Mouse (Mus musculus) stomach, postnatal 0 days (tissue): ENCODE data around the gene Ace3. TPM values are rescaled to one million over a fixed set of nuclear protein-coding genes. Genes with fewer than 3 reads are reported as not detected.
A peak's percentile ranks its signal among the peaks of the same experiment; 100 is the strongest.

Experiments
- ATAC-seq: fragments of 200-750 bp; cut with Nextera tagmentation; 2 replicates; pipeline ENCODE4 v1.8.0; 2017; ENCODE audit not compliant: low FRiP score, low TSS enrichment
- DNase-seq: peaks from one replicate; pipeline ENCODE4 v3.0.0-alpha.2; 2016; ENCODE audit warnings: low spot score
- H3K27ac ChIP-seq: fragments of 300-500 bp; sonication (generic); replicated peaks from 2 replicates; pipeline ENCODE4 v1.5.1; 2014; ENCODE audit warnings: mild to moderate bottlenecking, control low read depth
- H3K27me3 ChIP-seq: fragments of 300-500 bp; sonication (generic); 2 replicates; pipeline ENCODE4 v1.6.1; 2014; ENCODE audit warnings: low read length; ENCODE audit not compliant: control insufficient read depth, insufficient read depth
- H3K36me3 ChIP-seq: fragments of 300-500 bp; sonication (generic); 2 replicates; pipeline ENCODE4 v1.6.1; 2014; ENCODE audit warnings: low read length, mixed read lengths; ENCODE audit not compliant: control insufficient read depth, insufficient read depth
- H3K4me1 ChIP-seq: fragments of 300-500 bp; sonication (generic); replicated peaks from 2 replicates; pipeline ENCODE4 v1.6.1; 2014; ENCODE audit warnings: antibody characterized with exemption; ENCODE audit not compliant: control insufficient read depth, insufficient read depth
- H3K4me2 ChIP-seq: fragments of 300-500 bp; sonication (generic); replicated peaks from 2 replicates; pipeline ENCODE4 v1.6.1; 2014; ENCODE audit warnings: low read depth, mild to moderate bottlenecking, control low read depth, moderate library complexity
- H3K4me3 ChIP-seq: fragments of 300-500 bp; sonication (generic); 2 replicates; pipeline ENCODE4 v1.5.1; 2014; ENCODE audit warnings: low read depth, low read length, control low read depth
- H3K9ac ChIP-seq: fragments of 300-500 bp; sonication (generic); 2 replicates; pipeline ENCODE4 v1.6.1; 2014; ENCODE audit warnings: mild to moderate bottlenecking, low read length, control low read depth, mixed read lengths
- H3K9me3 ChIP-seq: fragments of 300-500 bp; sonication (generic); 2 replicates; pipeline ENCODE4 v1.6.1; 2016; ENCODE audit warnings: low read length; ENCODE audit not compliant: control insufficient read depth
- CTCF ChIP-seq: IDR thresholded peaks from 2 replicates; pipeline ENCODE4 v1.5.1; 2016; ENCODE audit warnings: antibody characterized with exemption, low read depth, mild to moderate bottlenecking, moderate library complexity
- EP300 ChIP-seq: optimal IDR thresholded peaks from 2 replicates; pipeline ENCODE3; 2016; ENCODE audit warnings: antibody characterized with exemption
- WGBS: fragments of 180-500 bp; shearing (Covaris S2); extraction: QIAGEN DNeasy Blood & Tissue Kit; methylation state at CpG from one replicate; pipeline ENCODE4 v1.1.7; 2014; 5-methylcytosine and 5-hydroxymethylcytosine counted together
- polyA plus RNA-seq: library from polyadenylated mRNA; unstranded; fragments of >200 nt; fragmentation: Nextera tagmentation; extraction: Ambion mirVana; gene quantifications from 2 replicates; pipeline ENCODE4 v1.2.1, GENCODE M21; 2015

The Ace3 gene
- not detected in 2 replicates for polyA plus RNA-seq

GRCm38 (mm10) chr11:105994375-105994774 is at the start of gene Ace3:
Gene Ace3 (plus strand): TSS chr11:105994675.
- TF ChIP-seq CTCF = no peak
- no peak for TF ChIP-seq EP300
- Histone ChIP-seq H3K36me3 (no peaks in the 10 kb centered on the region), H3K27me3 (no peaks in the 10 kb centered on the region), H3K27ac (no peak within 1 kb of the TSS), H3K4me1 (no peaks in the 10 kb centered on the region), H3K4me2 (no peak within 1 kb of the TSS), H3K9ac (no peak within 1 kb of the TSS), H3K9me3 (no peaks in the 10 kb centered on the region), H3K4me3 (no peak within 1 kb of the TSS)
- DNase-seq (no peak), ATAC-seq (no peak)
- whole genome bisulfite sequencing = 97% methylated on average over 3 of the region's 3 CpGs

GRCm38 (mm10) chr11:105944770-105945672 is 49.5 kb upstream of the Ace3 start:
- WGBS = 52% methylated on average over 16 of the region's 16 CpGs
- Histone ChIP-seq H3K36me3 (no peaks in the 10 kb centered on the region), H3K27ac (peak overlapping the region; percentile 94), H3K9me3 (no peaks in the 10 kb centered on the region), H3K4me3 (peak overlapping the region; percentile 64), H3K4me1 (peaks cover 6% of the 10 kb centered on the region), H3K27me3 (no peaks in the 10 kb centered on the region), H3K4me2 (peak overlapping the region; percentile 95), H3K9ac (no peak overlapping the region)
- TF ChIP-seq CTCF = no peak
- no peak for TF ChIP-seq EP300
- DNase-seq = peak; percentile 36
- peak; percentile 55 for ATAC-seq

- H3K9me3 ChIP-seq = no peaks in the 10 kb centered on the region
- H3K4me1 ChIP-seq = peaks cover 6% of the 10 kb centered on the region
- no peak for TF ChIP-seq CTCF
- TF ChIP-seq EP300 = no peak
- H3K27me3 ChIP-seq = no peaks in the 10 kb centered on the region
- H3K27ac ChIP-seq = peak overlapping the region; percentile 71
- no peak overlapping the region for H3K4me3 ChIP-seq
- no peak overlapping the region for H3K9ac ChIP-seq
- H3K36me3 ChIP-seq = no peaks in the 10 kb centered on the region
- WGBS = 29% methylated on average over 11 of the region's 11 CpGs
- ATAC-seq (peak; percentile 18; the same call in 1 of the 2 replicates), DNase-seq (peak; percentile 48)
- no peak overlapping the region; the same call in 1 of the 2 replicates for H3K4me2 ChIP-seq
These were observed 47.8 kb upstream of the Ace3 start for GRCm38 (mm10) chr11:105946694-105947154.

- WGBS = 62% methylated on average over 2 of the region's 2 CpGs
- H3K27ac ChIP-seq = no peak overlapping the region
- no peak for DNase-seq
These were observed 46.2 kb upstream of the Ace3 start for GRCm38 (mm10) chr11:105948255-105948654.

GRCm38 (mm10) chr11:105950519-105950918 is 44.0 kb upstream of the Ace3 start:
- WGBS = 47% methylated on average over 4 of the region's 4 CpGs
- Histone ChIP-seq H3K9me3 (no peaks in the 10 kb centered on the region), H3K4me2 (no peak overlapping the region), H3K9ac (no peak overlapping the region), H3K4me1 (peaks cover 2% of the 10 kb centered on the region; the same call in 1 of the 2 replicates), H3K27ac (no peak overlapping the region), H3K36me3 (no peaks in the 10 kb centered on the region), H3K4me3 (no peak overlapping the region), H3K27me3 (no peaks in the 10 kb centered on the region)
- DNase-seq (peak; percentile 65), ATAC-seq (0 out of 2 replicates have a peak, but pooled peaks have one; percentile 63)
- TF ChIP-seq EP300 = no peak
- no peak for TF ChIP-seq CTCF

More at GRCm38 (mm10) chr11:105948255-105948654, 46.2 kb upstream of the Ace3 start:
- Histone ChIP-seq H3K9me3 (no peaks in the 10 kb centered on the region), H3K4me1 (peaks cover 6% of the 10 kb centered on the region), H3K27me3 (no peaks in the 10 kb centered on the region), H3K36me3 (no peaks in the 10 kb centered on the region), H3K9ac (no peak overlapping the region), H3K4me2 (no peak overlapping the region), H3K4me3 (no peak overlapping the region)
- no peak for ATAC-seq
- TF ChIP-seq EP300 (no peak), CTCF (no peak)
